Mouse (Mus musculus) midbrain, postnatal 0 days (tissue): ENCODE results near the gene Ralgapa2. TPM values are rescaled to one million over a fixed set of nuclear protein-coding genes. Genes with fewer than 3 reads are reported as not detected.

Source experiments
- ATAC-seq: fragments of 200-750 bp; cut with Nextera tagmentation; 2 replicates; pipeline ENCODE4 v1.8.0; 2017; ENCODE audit warnings: moderate number of reproducible peaks, mild to moderate bottlenecking, moderate TSS enrichment, moderate library complexity; ENCODE audit not compliant: low FRiP score
- DNase-seq: peaks from one replicate; pipeline ENCODE4 v3.0.0-alpha.2; 2015; ENCODE audit warnings: low spot score
- H3K27ac ChIP-seq: fragments of 300-500 bp; sonication (generic); 2 replicates; pipeline ENCODE4 v1.5.1; 2014; ENCODE audit warnings: low read depth, mild to moderate bottlenecking, low read length, mixed read lengths
- H3K27me3 ChIP-seq: fragments of 300-500 bp; sonication (generic); 2 replicates; pipeline ENCODE4 v1.6.1; 2014; ENCODE audit warnings: low read length, control low read depth, mixed read lengths; ENCODE audit not compliant: insufficient read depth
- H3K36me3 ChIP-seq: fragments of 300-500 bp; sonication (generic); 2 replicates; pipeline ENCODE4 v1.6.1; 2014; ENCODE audit warnings: low read length, control low read depth, mixed read lengths; ENCODE audit not compliant: insufficient read depth
- H3K4me1 ChIP-seq: fragments of 300-500 bp; sonication (generic); 2 replicates; pipeline ENCODE4 v1.6.1; 2014; ENCODE audit warnings: mild to moderate bottlenecking, control low read depth, antibody characterized with exemption, low read length, mixed read lengths; ENCODE audit not compliant: insufficient read depth
- H3K4me2 ChIP-seq: fragments of 300-500 bp; sonication (generic); 2 replicates; pipeline ENCODE4 v1.6.1; 2014; ENCODE audit warnings: low read depth, mild to moderate bottlenecking, low read length, mixed read lengths; ENCODE audit not compliant: poor library complexity, severe bottlenecking
- H3K4me3 ChIP-seq: fragments of 300-500 bp; sonication (generic); 2 replicates; pipeline ENCODE4 v1.5.1; 2014; ENCODE audit warnings: low read depth, mild to moderate bottlenecking, low read length, moderate library complexity
- H3K9ac ChIP-seq: fragments of 300-500 bp; sonication (generic); replicated peaks from 2 replicates; pipeline ENCODE4 v1.6.1; 2014; ENCODE audit warnings: mild to moderate bottlenecking, low read length, moderate library complexity, mixed read lengths; ENCODE audit not compliant: poor library complexity, severe bottlenecking
- H3K9me3 ChIP-seq: fragments of 300-500 bp; sonication (generic); 2 replicates; pipeline ENCODE4 v1.6.1; 2016; ENCODE audit warnings: low read length, control low read depth
- CTCF ChIP-seq: IDR thresholded peaks from 2 replicates; pipeline ENCODE4 v1.5.1; 2016; ENCODE audit warnings: antibody characterized with exemption, mild to moderate bottlenecking
- WGBS: fragments of 180-500 bp; shearing (Covaris S2); extraction: QIAGEN DNeasy Blood & Tissue Kit; methylation state at CpG from one replicate; pipeline ENCODE4 v1.1.7; 2014; 5-methylcytosine and 5-hydroxymethylcytosine counted together
- polyA plus RNA-seq: library from polyadenylated mRNA; unstranded; fragments of >200 nt; fragmentation: Nextera tagmentation; extraction: Ambion mirVana; gene quantifications from 2 replicates; pipeline ENCODE4 v1.2.1, GENCODE M21; 2015
- total RNA-seq: library from RNA; depleted of rRNA; stranded (reverse); fragments of >200 nt; gene quantifications from 2 replicates; pipeline ENCODE4 v1.2.3, GENCODE M21; 2014

The Ralgapa2 gene
- total and polyA plus RNA-seq, 2 experiments from 2014 or later = 8.5 to 26.5 TPM

- Histone ChIP-seq H3K9ac (no peak overlapping the region), H3K4me2 (no peak overlapping the region), H3K4me1 (no peaks in the 10 kb centered on the region), H3K9me3 (no peaks in the 10 kb centered on the region), H3K27ac (no peak overlapping the region), H3K36me3 (peaks cover 11% of the 10 kb centered on the region; the same call in 1 of the 2 replicates), H3K27me3 (no peaks in the 10 kb centered on the region), H3K4me3 (no peak overlapping the region)
- WGBS = 71% methylated on average over 1 of the region's 1 CpGs
- TF ChIP-seq CTCF = no peak
- ATAC-seq (no peak), DNase-seq (no peak)
Observed at GRCm38 (mm10) chr2:146337540-146337939, 174.6 kb downstream of the Ralgapa2 start.

GRCm38 (mm10) chr2:146331894-146332476 lies 180.2 kb downstream of the Ralgapa2 start:
- no peak overlapping the region for H3K4me3 ChIP-seq
- 0 out of 2 replicates have a peak, but pooled peaks cover 2% of the 10 kb centered on the region for H3K36me3 ChIP-seq
- H3K9me3 ChIP-seq = no peaks in the 10 kb centered on the region
- peaks cover 3% of the 10 kb centered on the region; the same call in 1 of the 2 replicates for H3K4me1 ChIP-seq
- no peak overlapping the region for H3K27ac ChIP-seq
- 69% methylated on average over 5 of the region's 5 CpGs for WGBS
- no peak overlapping the region for H3K4me2 ChIP-seq
- H3K9ac ChIP-seq = no peak overlapping the region
- no peak for TF ChIP-seq CTCF
- no peak for ATAC-seq
- DNase-seq = no peak
- no peaks in the 10 kb centered on the region for H3K27me3 ChIP-seq

- H3K27me3 ChIP-seq = no peaks in the 10 kb centered on the region
- H3K9me3 ChIP-seq = no peaks in the 10 kb centered on the region
- H3K9ac ChIP-seq = no peak overlapping the region
- H3K36me3 ChIP-seq = 0 out of 2 replicates have a peak, but pooled peaks cover 2% of the 10 kb centered on the region
- H3K4me1 ChIP-seq = peaks cover 3% of the 10 kb centered on the region; the same call in 1 of the 2 replicates
- TF ChIP-seq CTCF = no peak
- H3K4me2 ChIP-seq = no peak overlapping the region
- ATAC-seq (peak; percentile 90), DNase-seq (peak; percentile 95)
- H3K27ac ChIP-seq = no peak overlapping the region
- H3K4me3 ChIP-seq = no peak overlapping the region
- 14% methylated on average over 8 of the region's 8 CpGs for WGBS
Observed at GRCm38 (mm10) chr2:146330772-146331281, 181.3 kb downstream of the Ralgapa2 start.

- no peak overlapping the region for H3K4me3 ChIP-seq
- 0 out of 2 replicates have a peak, but pooled peaks cover 2% of the 10 kb centered on the region for H3K36me3 ChIP-seq
- no peak overlapping the region for H3K27ac ChIP-seq
- DNase-seq = no peak
- H3K9me3 ChIP-seq = no peaks in the 10 kb centered on the region
- no peak overlapping the region for H3K4me2 ChIP-seq
- no peak for TF ChIP-seq CTCF
- ATAC-seq = no peak
- 88% methylated on average over 1 of the region's 1 CpGs for WGBS
- no peak overlapping the region for H3K9ac ChIP-seq
- peaks cover 3% of the 10 kb centered on the region; the same call in 1 of the 2 replicates for H3K4me1 ChIP-seq
- H3K27me3 ChIP-seq = no peaks in the 10 kb centered on the region
Observed at GRCm38 (mm10) chr2:146330101-146330500, 182.0 kb downstream of the Ralgapa2 start.

GRCm38 (mm10) chr2:146326654-146327053 lies 185.5 kb downstream of the Ralgapa2 start:
- Histone ChIP-seq H3K27ac (no peak overlapping the region), H3K9ac (no peak overlapping the region), H3K4me1 (peaks cover 3% of the 10 kb centered on the region; the same call in 1 of the 2 replicates), H3K9me3 (no peaks in the 10 kb centered on the region), H3K4me3 (no peak overlapping the region), H3K4me2 (no peak overlapping the region), H3K36me3 (0 out of 2 replicates have a peak, but pooled peaks cover 2% of the 10 kb centered on the region), H3K27me3 (no peaks in the 10 kb centered on the region)
- TF ChIP-seq CTCF = no peak
- ATAC-seq (no peak), DNase-seq (no peak)
- 63% methylated on average over 1 of the region's 1 CpGs for WGBS

GRCm38 (mm10) chr2:146324907-146325715 lies 187.0 kb downstream of the Ralgapa2 start:
- H3K36me3 ChIP-seq = 0 out of 2 replicates have a peak, but pooled peaks cover 2% of the 10 kb centered on the region
- 23% methylated on average over 15 of the region's 15 CpGs for WGBS
- H3K9ac ChIP-seq = no peak overlapping the region
- no peak for ATAC-seq
- no peak overlapping the region for H3K4me3 ChIP-seq
- H3K27me3 ChIP-seq = no peaks in the 10 kb centered on the region
- DNase-seq = no peak
- H3K4me2 ChIP-seq = peak overlapping the region; percentile 15; the same call in 1 of the 2 replicates
- no peak for TF ChIP-seq CTCF
- H3K4me1 ChIP-seq = no peaks in the 10 kb centered on the region
- H3K9me3 ChIP-seq = no peaks in the 10 kb centered on the region
- no peak overlapping the region for H3K27ac ChIP-seq
